Mouse (Mus musculus) layer of hippocampus, adult 9-10 months (tissue): Measurements from ENCODE around the gene Exosc10.

ENCODE experiments used
- DNase-seq: peaks from one replicate; pipeline ENCODE4 v3.0.0; 2022; ENCODE audit warnings: low spot score

Exosc10 gene

GRCm38 (mm10) chr4:148607758-148608157 lies 49.5 kb downstream of the Exosc10 start:
- peak; percentile 61 for DNase-seq

GRCm38 (mm10) chr4:148609805-148610204 lies 51.6 kb downstream of the Exosc10 start:
- DNase-seq: no peak

GRCm38 (mm10) chr4:148610631-148611364 lies 52.6 kb downstream of the Exosc10 start:
- no peak for DNase-seq

- DNase-seq: no peak
Measured at GRCm38 (mm10) chr4:148612557-148612956, 54.3 kb downstream of the Exosc10 start.

GRCm38 (mm10) chr4:148613738-148614137 lies 55.5 kb downstream of the Exosc10 start:
- no peak for DNase-seq

GRCm38 (mm10) chr4:148619805-148620204 lies 61.6 kb downstream of the Exosc10 start:
- DNase-seq: no peak

- no peak for DNase-seq
Measured at GRCm38 (mm10) chr4:148620718-148621117, 62.5 kb downstream of the Exosc10 start.

- no peak for DNase-seq
Measured at GRCm38 (mm10) chr4:148622485-148622884, 64.3 kb downstream of the Exosc10 start.

- DNase-seq: no peak
Measured at GRCm38 (mm10) chr4:148623609-148624008, 65.4 kb downstream of the Exosc10 start.

GRCm38 (mm10) chr4:148625010-148625409 lies 66.8 kb downstream of the Exosc10 start:
- DNase-seq: no peak

GRCm38 (mm10) chr4:148625756-148626622 lies 67.8 kb downstream of the Exosc10 start:
- DNase-seq: no peak

GRCm38 (mm10) chr4:148626623-148627185 lies 68.5 kb downstream of the Exosc10 start, which contains the start of gene Tardbp:
TSS of gene Tardbp (minus strand) at chr4:148627019.
- DNase-seq: peak; percentile 71

- DNase-seq: no peak
Measured at GRCm38 (mm10) chr4:148627246-148627645, 69.0 kb downstream of the Exosc10 start.
